Mouse (Mus musculus) macrophage (primary cell): Measurements from ENCODE around the gene Eefsec. TPM values are rescaled to one million over a fixed set of nuclear protein-coding genes. Genes with fewer than 3 reads are reported as not detected.

Experiments
- H3K27ac ChIP-seq: fragments of 350-480 bp; formaldehyde crosslinking; 2 replicates; pipeline ENCODE4 v1.9.0; 2021
- H3K36me3 ChIP-seq: fragments of 350-480 bp; formaldehyde crosslinking; 2 replicates; pipeline ENCODE4 v1.9.0; 2021; ENCODE audit errors: inconsistent target
- H3K4me3 ChIP-seq: fragments of 350-480 bp; formaldehyde crosslinking; 2 replicates; pipeline ENCODE4 v1.9.0; 2021; ENCODE audit errors: inconsistent target
- H3K79me2 ChIP-seq: fragments of 350-480 bp; formaldehyde crosslinking; 2 replicates; pipeline ENCODE4 v1.9.0; 2021; ENCODE audit errors: inconsistent target
- WGBS: methylation state at CpG from one replicate; pipeline ENCODE4 v1.1.7; 2026; ENCODE audit warnings: inconsistent platforms; ENCODE audit not compliant: missing documents; 5-methylcytosine and 5-hydroxymethylcytosine counted together
- polyA plus RNA-seq: library from polyadenylated mRNA; stranded (reverse); fragments of 250-400 nt; gene quantifications from 3 replicates; pipeline ENCODE4 v1.2.4, GENCODE M21; 2018; ENCODE audit warnings: inconsistent platforms

Eefsec gene
- polyA plus RNA-seq, 1 experiment from 2014 or later: 10.6 TPM

- WGBS: 93% methylated on average over 4 of the region's 4 CpGs
- no peak overlapping the region for H3K4me3 ChIP-seq
- no peaks in the 10 kb centered on the region for H3K79me2 ChIP-seq
- no peak overlapping the region for H3K27ac ChIP-seq
- H3K36me3 ChIP-seq: no peaks in the 10 kb centered on the region
Measured at GRCm38 (mm10) chr6:88277242-88277641, 169.1 kb downstream of the Eefsec start.

- 95% methylated on average over 4 of the region's 4 CpGs for WGBS
- H3K79me2 ChIP-seq: no peaks in the 10 kb centered on the region
- H3K4me3 ChIP-seq: no peak overlapping the region
- no peak overlapping the region for H3K27ac ChIP-seq
- no peaks in the 10 kb centered on the region for H3K36me3 ChIP-seq
Measured at GRCm38 (mm10) chr6:88276221-88276620, 170.1 kb downstream of the Eefsec start.

GRCm38 (mm10) chr6:88274623-88275022, 171.7 kb downstream of the Eefsec start:
- Histone ChIP-seq H3K4me3 (no peak overlapping the region), H3K79me2 (no peaks in the 10 kb centered on the region), H3K36me3 (no peaks in the 10 kb centered on the region), H3K27ac (no peak overlapping the region)
- WGBS: 99% methylated on average over 6 of the region's 6 CpGs

GRCm38 (mm10) chr6:88267970-88268369, 178.4 kb downstream of the Eefsec start:
- no peaks in the 10 kb centered on the region for H3K36me3 ChIP-seq
- H3K4me3 ChIP-seq: no peak overlapping the region
- WGBS: 100% methylated on average over 2 of the region's 2 CpGs
- H3K79me2 ChIP-seq: no peaks in the 10 kb centered on the region
- H3K27ac ChIP-seq: no peak overlapping the region

- no peaks in the 10 kb centered on the region for H3K79me2 ChIP-seq
- no peaks in the 10 kb centered on the region for H3K36me3 ChIP-seq
- 97% methylated on average over 3 of the region's 3 CpGs for WGBS
Measured at GRCm38 (mm10) chr6:88267068-88267467, 179.3 kb downstream of the Eefsec start.

GRCm38 (mm10) chr6:88266055-88266454, 180.3 kb downstream of the Eefsec start:
- 92% methylated on average over 3 of the region's 3 CpGs for WGBS
- Histone ChIP-seq H3K27ac (no peak overlapping the region), H3K79me2 (no peaks in the 10 kb centered on the region), H3K4me3 (no peak overlapping the region), H3K36me3 (no peaks in the 10 kb centered on the region)

More at GRCm38 (mm10) chr6:88267068-88267467, 179.3 kb downstream of the Eefsec start:
- Histone ChIP-seq H3K27ac (no peak overlapping the region), H3K4me3 (no peak overlapping the region)

GRCm38 (mm10) chr6:88265355-88265754, 181.0 kb downstream of the Eefsec start:
- WGBS: 100% methylated on average over 1 of the region's 1 CpGs
- no peak overlapping the region for H3K4me3 ChIP-seq
- H3K27ac ChIP-seq: no peak overlapping the region
- no peaks in the 10 kb centered on the region for H3K79me2 ChIP-seq
- H3K36me3 ChIP-seq: no peaks in the 10 kb centered on the region

- Histone ChIP-seq H3K36me3 (no peaks in the 10 kb centered on the region), H3K4me3 (no peak overlapping the region), H3K79me2 (no peaks in the 10 kb centered on the region), H3K27ac (no peak overlapping the region)
- WGBS: 98% methylated on average over 9 of the region's 9 CpGs
Measured at GRCm38 (mm10) chr6:88262160-88262559, 184.2 kb downstream of the Eefsec start.

- Histone ChIP-seq H3K36me3 (no peaks in the 10 kb centered on the region), H3K79me2 (no peaks in the 10 kb centered on the region), H3K4me3 (no peak overlapping the region), H3K27ac (no peak overlapping the region)
- WGBS: 94% methylated on average over 3 of the region's 3 CpGs
Measured at GRCm38 (mm10) chr6:88260645-88261044, 185.7 kb downstream of the Eefsec start.

- no peak overlapping the region for H3K4me3 ChIP-seq
- WGBS: 82% methylated on average over 3 of the region's 3 CpGs
- no peaks in the 10 kb centered on the region for H3K36me3 ChIP-seq
- H3K27ac ChIP-seq: no peak overlapping the region
- no peaks in the 10 kb centered on the region for H3K79me2 ChIP-seq
Measured at GRCm38 (mm10) chr6:88259621-88260020, 186.7 kb downstream of the Eefsec start.

GRCm38 (mm10) chr6:88255435-88255834, 190.9 kb downstream of the Eefsec start:
- no peak overlapping the region for H3K27ac ChIP-seq
- 87% methylated on average over 4 of the region's 4 CpGs for WGBS
- H3K79me2 ChIP-seq: no peaks in the 10 kb centered on the region
- H3K36me3 ChIP-seq: no peaks in the 10 kb centered on the region
- no peak overlapping the region for H3K4me3 ChIP-seq

- H3K4me3 ChIP-seq: no peak overlapping the region
- WGBS: 28% methylated on average over 6 of the region's 6 CpGs
- H3K27ac ChIP-seq: no peak overlapping the region
- no peaks in the 10 kb centered on the region for H3K79me2 ChIP-seq
- H3K36me3 ChIP-seq: no peaks in the 10 kb centered on the region
Measured at GRCm38 (mm10) chr6:88254082-88254481, 192.3 kb downstream of the Eefsec start.

GRCm38 (mm10) chr6:88251798-88252478, 194.4 kb downstream of the Eefsec start:
- 84% methylated on average over 7 of the region's 7 CpGs for WGBS
- no peaks in the 10 kb centered on the region for H3K36me3 ChIP-seq
- H3K27ac ChIP-seq: no peak overlapping the region
- H3K4me3 ChIP-seq: no peak overlapping the region
- H3K79me2 ChIP-seq: no peaks in the 10 kb centered on the region

- no peak overlapping the region for H3K4me3 ChIP-seq
Measured at GRCm38 (mm10) chr6:88251396-88251795, 194.9 kb downstream of the Eefsec start.

GRCm38 (mm10) chr6:88249231-88249630, 197.1 kb downstream of the Eefsec start:
- WGBS: 80% methylated on average over 1 of the region's 1 CpGs
- no peak overlapping the region for H3K27ac ChIP-seq
- H3K79me2 ChIP-seq: no peaks in the 10 kb centered on the region
- H3K36me3 ChIP-seq: no peaks in the 10 kb centered on the region
- no peak overlapping the region for H3K4me3 ChIP-seq

More at GRCm38 (mm10) chr6:88251396-88251795, 194.9 kb downstream of the Eefsec start:
- Histone ChIP-seq H3K36me3 (no peaks in the 10 kb centered on the region), H3K27ac (no peak overlapping the region), H3K79me2 (no peaks in the 10 kb centered on the region)
- 92% methylated on average over 1 of the region's 1 CpGs for WGBS

- H3K27ac ChIP-seq: no peak overlapping the region
- WGBS: 11% methylated on average over 15 of the region's 15 CpGs
- H3K4me3 ChIP-seq: no peak overlapping the region
- H3K79me2 ChIP-seq: no peaks in the 10 kb centered on the region
- H3K36me3 ChIP-seq: no peaks in the 10 kb centered on the region
Measured at GRCm38 (mm10) chr6:88242604-88243003, 203.7 kb downstream of the Eefsec start.
